Mouse (Mus musculus) spleen, adult 2 months (tissue): ENCODE results near the gene Gm5136. TPM values are rescaled to one million over a fixed set of nuclear protein-coding genes. Genes with fewer than 3 reads are reported as not detected.

Experiments
- DNase-seq, 2 experiments: peaks; one replicate each; pipeline versions ENCODE4 v3.0.0 to v3.0.0-alpha.2; 2012 to 2021; ENCODE audit warnings: low spot score in 2 of 2, low read depth in 1 of 2
- H3K27ac ChIP-seq: fragments of 200-500 bp; 2 replicates; pipeline ENCODE4 v1.5.1; 2012; ENCODE audit warnings: low read length, inconsistent platforms; ENCODE audit not compliant: insufficient read depth
- H3K27me3 ChIP-seq: fragments of 200-500 bp; 2 replicates; pipeline ENCODE4 v1.6.1; 2012; ENCODE audit warnings: mild to moderate bottlenecking, moderate library complexity, low read length, inconsistent platforms; ENCODE audit not compliant: control insufficient read depth, insufficient read depth
- H3K36me3 ChIP-seq: fragments of 200-500 bp; 2 replicates; pipeline ENCODE4 v1.6.1; 2012; ENCODE audit warnings: mild to moderate bottlenecking, low read length, inconsistent platforms; ENCODE audit not compliant: control insufficient read depth, insufficient read depth
- H3K4me1 ChIP-seq: fragments of 200-500 bp; 2 replicates; pipeline ENCODE4 v1.6.1; 2011; ENCODE audit warnings: inconsistent platforms; ENCODE audit not compliant: control insufficient read depth, insufficient read depth, insufficient read length
- H3K4me3 ChIP-seq: fragments of 200-500 bp; 2 replicates; pipeline ENCODE4 v1.5.1; 2011; ENCODE audit warnings: mild to moderate bottlenecking, inconsistent platforms; ENCODE audit not compliant: insufficient read depth, insufficient read length; ENCODE audit errors: extremely low read depth
- CTCF ChIP-seq: fragments of 200-500 bp; IDR thresholded peaks from 2 replicates; pipeline ENCODE4 v1.5.1; 2011; ENCODE audit warnings: mild to moderate bottlenecking, inconsistent platforms; ENCODE audit not compliant: insufficient read depth, insufficient read length, insufficient replicate concordance; ENCODE audit errors: extremely low read depth
- POLR2A ChIP-seq: fragments of 200-500 bp; IDR thresholded peaks from 2 replicates; pipeline ENCODE4 v1.6.1; 2011; ENCODE audit warnings: low read depth, low read length, inconsistent platforms
- WGBS: fragments of 180-500 bp; shearing (Covaris S2); methylation state at CpG from one replicate; pipeline ENCODE4 v1.1.7; 2018; 5-methylcytosine and 5-hydroxymethylcytosine counted together
- polyA plus RNA-seq: library from polyadenylated mRNA; depleted of rRNA; stranded (reverse); fragments of >200 nt; gene quantifications from 2 replicates; pipeline ENCODE4 v1.2.3, GENCODE M21; 2012

Gm5136 gene
- polyA plus RNA-seq, 1 experiment: not detected

DNA sequence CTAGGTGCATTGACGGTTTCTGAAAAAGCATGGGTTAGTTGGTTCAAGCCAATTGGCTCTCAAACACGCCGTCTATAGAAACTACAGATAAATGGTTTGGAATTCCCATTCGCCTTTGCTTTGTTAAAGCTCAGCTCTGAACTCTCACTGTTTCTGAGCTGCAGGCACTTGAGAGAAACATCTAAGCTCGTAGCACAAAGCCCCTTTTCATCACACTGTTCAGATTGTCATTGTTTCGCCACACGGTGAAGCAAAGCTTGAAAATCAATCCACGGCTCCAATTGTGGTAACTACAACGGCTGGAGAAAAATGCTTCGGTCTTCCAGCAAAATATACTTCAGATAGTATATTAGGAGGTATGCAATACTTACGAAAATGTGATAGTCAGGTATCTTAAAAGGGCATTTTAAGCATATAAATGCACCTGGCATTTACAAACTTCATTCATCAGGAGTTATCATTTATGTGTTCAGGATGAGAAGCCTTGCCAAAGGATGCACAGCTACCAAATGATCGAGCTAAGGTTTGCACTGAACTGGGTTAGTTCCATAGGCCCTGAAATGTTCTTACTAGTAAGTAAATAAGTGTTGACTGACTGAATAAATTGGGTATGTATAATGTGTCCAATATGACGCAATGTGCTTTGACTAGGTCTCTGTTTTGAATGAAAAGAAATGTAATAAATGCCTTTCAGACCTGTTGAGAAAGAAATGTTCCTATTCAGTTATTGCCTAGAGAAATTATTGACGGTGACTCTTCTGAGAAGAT lies 1.6 kb upstream of the Gm5136 start:
- WGBS: 88% methylated on average over 14 of the region's 14 CpGs
- Histone ChIP-seq H3K27me3 (no peaks in the 10 kb centered on the region), H3K36me3 (no peaks in the 10 kb centered on the region), H3K4me3 (no peak overlapping the region), H3K4me1 (no peaks in the 10 kb centered on the region), H3K27ac (no peak overlapping the region)
- DNase-seq: no peak
- no peak for TF ChIP-seq POLR2A
- TF ChIP-seq CTCF: no peak

DNA sequence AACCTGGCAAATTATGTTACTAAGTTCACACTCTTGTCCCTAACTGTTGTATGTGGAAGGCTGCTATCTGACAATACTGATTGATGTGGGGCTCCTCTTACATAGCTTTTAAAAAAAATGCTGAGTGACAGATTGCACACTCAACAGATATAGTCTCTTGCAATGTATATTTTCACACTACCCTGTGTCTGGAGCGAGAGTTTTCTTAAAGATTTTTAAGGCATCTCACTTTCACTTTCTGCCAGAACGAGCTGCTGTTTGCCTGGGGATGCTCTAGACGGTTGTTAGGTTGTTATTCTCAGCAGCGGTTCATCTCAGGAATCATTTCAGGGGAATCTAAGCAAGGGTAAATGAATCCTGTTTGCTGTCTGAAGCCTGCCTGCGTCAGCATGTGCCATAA lies 2.9 kb downstream of the Gm5136 start:
- Histone ChIP-seq H3K36me3 (no peaks in the 10 kb centered on the region), H3K4me1 (no peaks in the 10 kb centered on the region), H3K27ac (no peak overlapping the region), H3K4me3 (no peak overlapping the region), H3K27me3 (no peaks in the 10 kb centered on the region)
- TF ChIP-seq POLR2A (no peak), CTCF (no peak)
- 70% methylated on average over 5 of the region's 5 CpGs for WGBS
- no peak for DNase-seq

- Histone ChIP-seq H3K4me1 (no peaks in the 10 kb centered on the region), H3K27me3 (no peaks in the 10 kb centered on the region)
These were observed 9.0 kb downstream of the Gm5136 start for GRCm38 (mm10) chr10:108690954-108691353.

DNA sequence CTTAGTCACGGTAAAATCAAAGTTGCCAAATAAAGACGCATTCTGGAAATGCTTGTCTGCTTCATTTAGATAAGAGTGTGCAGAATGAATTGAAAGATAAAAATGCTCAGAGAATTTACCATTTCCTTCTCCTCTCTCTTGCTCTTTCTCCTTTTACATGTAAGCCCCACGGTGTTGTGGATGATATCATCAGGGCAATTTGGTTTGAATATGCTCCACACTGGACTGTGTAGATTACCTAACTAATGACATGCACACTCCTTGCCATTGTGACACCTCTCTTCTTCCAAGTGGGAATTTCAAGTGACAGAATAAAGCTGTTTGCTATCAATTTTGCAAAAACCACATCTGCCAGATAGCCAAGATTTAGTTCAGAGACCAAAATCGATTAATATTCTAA lies 13.3 kb downstream of the Gm5136 start:
- WGBS: 83% methylated on average over 4 of the region's 4 CpGs

More at GRCm38 (mm10) chr10:108690954-108691353, 9.0 kb downstream of the Gm5136 start:
- no peak overlapping the region for H3K4me3 ChIP-seq
- DNase-seq: no peak
- 77% methylated on average over 9 of the region's 9 CpGs for WGBS
- no peak for TF ChIP-seq POLR2A
- no peak for TF ChIP-seq CTCF
- H3K36me3 ChIP-seq: no peaks in the 10 kb centered on the region
- no peak overlapping the region for H3K27ac ChIP-seq

GRCm38 (mm10) chr10:108679675-108680390 lies 20.1 kb downstream of the Gm5136 start:
- 69% methylated on average over 14 of the region's 14 CpGs for WGBS
- Histone ChIP-seq H3K4me3 (no peak overlapping the region), H3K27me3 (no peaks in the 10 kb centered on the region), H3K27ac (no peak overlapping the region), H3K4me1 (no peaks in the 10 kb centered on the region), H3K36me3 (no peaks in the 10 kb centered on the region)
- TF ChIP-seq POLR2A: no peak
- no peak for TF ChIP-seq CTCF
- no peak for DNase-seq

More for the DNA sequence above, 13.3 kb downstream of the Gm5136 start:
- H3K27ac ChIP-seq: no peak overlapping the region
- TF ChIP-seq POLR2A (no peak), CTCF (no peak)
- no peaks in the 10 kb centered on the region for H3K27me3 ChIP-seq
- no peaks in the 10 kb centered on the region for H3K36me3 ChIP-seq
- no peak overlapping the region for H3K4me3 ChIP-seq
- H3K4me1 ChIP-seq: no peaks in the 10 kb centered on the region
- DNase-seq: no peak

DNA sequence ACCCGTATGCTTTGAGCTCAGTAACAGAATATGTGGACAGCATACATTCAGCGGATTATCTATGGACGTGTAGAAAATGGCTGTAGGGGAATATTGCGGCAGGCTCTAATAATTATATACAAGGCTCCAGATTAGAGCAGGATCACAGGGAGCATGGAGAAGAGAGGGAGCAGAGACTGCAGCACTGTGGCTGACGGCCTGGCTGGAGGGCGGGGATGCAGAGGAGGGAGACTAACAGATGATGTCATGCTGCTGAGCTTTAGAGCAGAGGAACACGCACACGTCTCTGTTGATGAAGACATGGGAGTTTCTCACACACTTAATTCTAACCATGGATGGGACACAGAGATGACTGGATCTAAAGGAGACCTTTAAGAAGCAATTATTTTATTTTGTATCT lies 22.9 kb downstream of the Gm5136 start:
- TF ChIP-seq POLR2A: no peak
- TF ChIP-seq CTCF: no peak
- Histone ChIP-seq H3K27me3 (no peaks in the 10 kb centered on the region), H3K36me3 (no peaks in the 10 kb centered on the region), H3K4me1 (no peaks in the 10 kb centered on the region), H3K4me3 (no peak overlapping the region), H3K27ac (no peak overlapping the region)
- WGBS: 91% methylated on average over 8 of the region's 8 CpGs
- no peak for DNase-seq

DNA sequence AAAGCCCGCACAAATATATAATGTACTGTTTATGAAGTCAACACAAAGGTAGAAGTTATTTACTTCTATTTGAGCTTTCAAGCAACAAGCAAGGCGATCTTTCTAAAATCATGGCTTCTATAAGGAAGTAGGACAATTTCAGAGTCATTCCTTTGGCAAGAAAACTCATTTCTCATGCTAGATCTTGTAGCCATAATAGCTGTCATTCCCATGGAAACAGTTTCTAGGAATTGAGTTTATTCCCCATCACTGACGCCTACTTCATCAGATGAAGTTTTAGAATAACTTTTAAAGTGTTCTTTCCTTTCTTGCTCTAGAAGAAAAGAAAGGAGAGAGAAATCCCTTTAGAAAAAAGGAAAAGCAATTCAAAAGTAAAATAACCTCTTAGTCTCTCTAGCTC lies 31.0 kb downstream of the Gm5136 start:
- H3K27ac ChIP-seq: no peak overlapping the region
- 88% methylated on average over 3 of the region's 3 CpGs for WGBS

More for the DNA sequence above, 31.0 kb downstream of the Gm5136 start:
- DNase-seq: no peak
- TF ChIP-seq POLR2A: no peak
- TF ChIP-seq CTCF: no peak
- H3K4me3 ChIP-seq: no peak overlapping the region
- no peaks in the 10 kb centered on the region for H3K36me3 ChIP-seq
- H3K4me1 ChIP-seq: no peaks in the 10 kb centered on the region
- no peaks in the 10 kb centered on the region for H3K27me3 ChIP-seq
